Mouse (Mus musculus): ENCODE measurements at regions not wholly inside any gene's neighbourhood (a gene's known extent, or its start where the extent isn't known, plus 50 kb on each side); places are given as distances from the start of the nearest gene placed in this dataset.

DNA sequence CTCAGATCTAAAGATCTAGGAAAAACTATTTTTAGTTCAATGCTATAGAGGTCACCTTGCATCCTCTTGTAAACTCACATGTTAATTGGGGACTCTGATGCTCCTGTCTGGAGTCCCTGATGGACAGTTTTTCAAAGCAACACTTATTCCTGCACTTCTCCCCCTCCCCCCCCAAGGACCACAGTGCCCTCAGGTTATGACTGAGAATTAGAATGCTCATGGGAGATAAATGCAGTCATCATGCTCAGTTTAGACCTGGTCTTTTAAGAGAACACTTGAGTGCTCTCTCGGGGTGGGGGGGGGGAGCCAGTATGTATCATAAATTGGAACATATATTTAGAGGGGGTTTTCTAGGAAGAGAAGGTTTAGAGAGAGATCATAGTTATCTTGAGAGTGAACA lies 58.0 kb upstream of the Ado start:
- Histone ChIP-seq H3K4me1 (no peaks in the 10 kb centered on the region; the same call in 1 of the 2 replicates), H3K4me2 (replicated peaks) (no peak overlapping the region), H3K27me3 (no peaks in the 10 kb centered on the region), H3K36me3 (no peaks in the 10 kb centered on the region), H3K4me3 (replicated peaks) (no peak overlapping the region), H3K9me3 (replicated peaks) (no peaks in the 10 kb centered on the region), H3K9ac (no peak overlapping the region), H3K27ac (replicated peaks) (no peak overlapping the region)
- WGBS, result 63% methylated on average over 1 of the region's 1 CpGs
- no peak for ATAC-seq (ENCODE audit: insufficient number of reproducible peaks, low FRiP score, low TSS enrichment, low read depth)

GRCm38 (mm10) chr10:67599390-67599789 lies 50.6 kb upstream of the Ado start:
- no peaks in the 10 kb centered on the region for H3K4me1 ChIP-seq
- 94% methylated on average over 7 of the region's 7 CpGs for WGBS
- ATAC-seq (ENCODE audit: insufficient number of reproducible peaks, low FRiP score, low TSS enrichment, low read depth), result no peak

GRCm38 (mm10) chr10:67598590-67599047 lies 49.9 kb upstream of the Ado start:
- ATAC-seq (ENCODE audit: insufficient number of reproducible peaks, low FRiP score, low TSS enrichment, low read depth), result no peak
- H3K4me1 ChIP-seq, result no peaks in the 10 kb centered on the region

More at GRCm38 (mm10) chr10:67599390-67599789, 50.6 kb upstream of the Ado start:
- Histone ChIP-seq H3K4me2 (replicated peaks) (no peak overlapping the region), H3K27ac (replicated peaks) (no peak overlapping the region), H3K27me3 (no peaks in the 10 kb centered on the region), H3K4me3 (replicated peaks) (no peak overlapping the region), H3K36me3 (no peaks in the 10 kb centered on the region), H3K9ac (no peak overlapping the region), H3K9me3 (replicated peaks) (no peaks in the 10 kb centered on the region)

More at GRCm38 (mm10) chr10:67598590-67599047, 49.9 kb upstream of the Ado start:
- Histone ChIP-seq H3K4me2 (replicated peaks) (no peak overlapping the region), H3K9ac (no peak overlapping the region), H3K27me3 (no peaks in the 10 kb centered on the region), H3K4me3 (replicated peaks) (no peak overlapping the region), H3K36me3 (no peaks in the 10 kb centered on the region), H3K27ac (replicated peaks) (no peak overlapping the region), H3K9me3 (replicated peaks) (no peaks in the 10 kb centered on the region)
- 73% methylated on average over 7 of the region's 7 CpGs for WGBS
